Mouse (Mus musculus): ENCODE results near the gene Cldn17. TPM values are rescaled to one million over a fixed set of nuclear protein-coding genes. Genes with fewer than 3 reads are reported as not detected.

Cldn17 gene
- total RNA-seq (2021): not detected
- long read RNA-seq: 0 reads

- no peak for DNase-seq (ENCODE audit: low spot score in 2 of 2)
These were observed at the start of gene Cldn17 for GRCm38 (mm10) chr16:88506878-88507277. Cldn17 (minus strand) TSS chr16:88506978.

- DNase-seq (ENCODE audit: low spot score in 2 of 2): peak; percentile 7 to 13
These were observed 35.7 kb upstream of the Cldn17 start for GRCm38 (mm10) chr16:88542488-88542887.

GRCm38 (mm10) chr16:88539841-88540487 is 33.2 kb upstream of the Cldn17 start:
- DNase-seq (ENCODE audit: low spot score in 2 of 2): no peak

- no peak for DNase-seq (ENCODE audit: low spot score in 2 of 2)
These were observed 4.6 kb upstream of the Cldn17 start for GRCm38 (mm10) chr16:88511348-88511747.

GRCm38 (mm10) chr16:88508150-88508549 is 1.4 kb upstream of the Cldn17 start:
- DNase-seq (ENCODE audit: low spot score in 2 of 2): no peak

GRCm38 (mm10) chr16:88506338-88506737 is 440 bp downstream of the Cldn17 start:
- no peak for DNase-seq (ENCODE audit: low spot score in 2 of 2)

- no peak for DNase-seq (ENCODE audit: low spot score in 2 of 2)
These were observed 18.7 kb downstream of the Cldn17 start for GRCm38 (mm10) chr16:88488096-88488495.

GRCm38 (mm10) chr16:88480011-88480774 is 26.6 kb downstream of the Cldn17 start:
- DNase-seq (ENCODE audit: low spot score in 2 of 2): no peak

- DNase-seq (ENCODE audit: low spot score in 2 of 2): no peak
These were observed 43.5 kb downstream of the Cldn17 start for GRCm38 (mm10) chr16:88463235-88463634.

Other genes starting within 250 kb of the Cldn17 start
- 10 to 100 TPM; 29.8 to 32.1 TPM for gene Grik1, start 216.7 kb downstream of the Cldn17 start, total RNA-seq (2021)
- gene Cldn8, start 56.2 kb upstream of the Cldn17 start, total RNA-seq (2021): not detected
- gene Krtap24-1, start 105.3 kb upstream of the Cldn17 start, total RNA-seq (2021): not detected
- gene 2310079G19Rik, start 120.7 kb upstream of the Cldn17 start, total RNA-seq (2021): not detected
- not detected for gene Krtap26-1, start 140.8 kb upstream of the Cldn17 start, total RNA-seq (2021)
- gene Krtap27-1, start 164.7 kb upstream of the Cldn17 start, total RNA-seq (2021): not detected
- gene 2310061N02Rik, start 201.0 kb upstream of the Cldn17 start, total RNA-seq (2021): not detected
- not detected for gene Krtap13-1, start 221.9 kb upstream of the Cldn17 start, total RNA-seq (2021)
- gene Krtap13, start 244.7 kb upstream of the Cldn17 start, total RNA-seq (2021): not detected